Mouse (Mus musculus): ENCODE data around the gene Fam3b.

DNA sequence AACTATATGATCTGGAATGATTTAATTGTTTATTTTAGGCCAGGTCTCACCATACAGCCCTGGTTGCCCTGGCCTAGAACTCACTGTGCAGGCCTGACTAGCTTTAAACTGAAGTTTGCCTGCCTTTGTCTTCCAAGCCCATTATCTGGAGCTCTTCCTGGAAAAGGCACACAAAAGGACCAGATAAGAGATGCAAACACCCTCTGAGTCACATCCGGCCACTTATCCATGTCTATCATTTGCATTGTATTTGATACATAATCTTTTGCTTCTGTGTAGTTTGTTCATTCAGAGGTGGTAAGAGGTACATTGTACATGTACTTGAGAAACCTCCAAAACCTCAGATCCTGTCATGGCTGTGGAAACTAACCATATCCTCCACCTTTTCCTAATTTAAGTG lies 91.0 kb downstream of the Fam3b start:
- TF ChIP-seq CTCF (IDR thresholded peaks at IDR 0.05; ENCODE audit: insufficient read depth, low read depth, low read length) = no peak
- TF ChIP-seq POLR2A (IDR thresholded peaks at IDR 0.05; ENCODE audit: insufficient read depth, low read depth, low read length) = no peak
